Mouse (Mus musculus) bone marrow, adult 2 months (tissue): ENCODE data around the gene Fmnl1. TPM values are rescaled to one million over a fixed set of nuclear protein-coding genes. Genes with fewer than 3 reads are reported as not detected.
A peak's percentile ranks its signal among the peaks of the same experiment; 100 is the strongest.

Experiments used
- H3K27ac ChIP-seq: fragments of 200-500 bp; 2 replicates; pipeline ENCODE4 v1.5.1; 2012; ENCODE audit warnings: low read depth, mild to moderate bottlenecking, control low read depth, inconsistent platforms, low read length; ENCODE audit not compliant: control insufficient read depth, poor library complexity, insufficient read depth
- H3K4me1 ChIP-seq: fragments of 200-500 bp; 2 replicates; pipeline ENCODE4 v1.6.1; 2011; ENCODE audit warnings: low read length; ENCODE audit not compliant: control insufficient read depth, insufficient read depth
- H3K4me3 ChIP-seq: fragments of 200-500 bp; replicated peaks from 2 replicates; pipeline ENCODE3; 2011; ENCODE audit warnings: mild to moderate bottlenecking, low read depth, low read length, control low read depth; ENCODE audit not compliant: control insufficient read depth
- CTCF ChIP-seq: fragments of 200-500 bp; IDR thresholded peaks from 2 replicates; pipeline ENCODE4 v1.5.1; 2011; ENCODE audit warnings: low read length, control low read depth; ENCODE audit not compliant: control insufficient read depth, insufficient read depth
- POLR2A ChIP-seq: fragments of 200-500 bp; IDR thresholded peaks from 2 replicates; pipeline ENCODE4 v1.6.1; 2011; ENCODE audit warnings: low read depth, mild to moderate bottlenecking, control low read depth, low read length, borderline replicate concordance; ENCODE audit not compliant: control insufficient read depth
- WGBS: fragments of 180-500 bp; shearing (Covaris S2); methylation state at CpG from one replicate; pipeline ENCODE4 v1.1.7; 2018; 5-methylcytosine and 5-hydroxymethylcytosine counted together
- polyA plus RNA-seq: library from polyadenylated mRNA; stranded (reverse); fragments of >200 nt; gene quantifications from 2 replicates; pipeline ENCODE4 v1.2.4, GENCODE M21; 2011; ENCODE audit warnings: low replicate concordance; ENCODE audit not compliant: missing spikeins, insufficient read depth, insufficient read length

The Fmnl1 gene
- polyA plus RNA-seq, 1 experiment = 121 TPM

DNA sequence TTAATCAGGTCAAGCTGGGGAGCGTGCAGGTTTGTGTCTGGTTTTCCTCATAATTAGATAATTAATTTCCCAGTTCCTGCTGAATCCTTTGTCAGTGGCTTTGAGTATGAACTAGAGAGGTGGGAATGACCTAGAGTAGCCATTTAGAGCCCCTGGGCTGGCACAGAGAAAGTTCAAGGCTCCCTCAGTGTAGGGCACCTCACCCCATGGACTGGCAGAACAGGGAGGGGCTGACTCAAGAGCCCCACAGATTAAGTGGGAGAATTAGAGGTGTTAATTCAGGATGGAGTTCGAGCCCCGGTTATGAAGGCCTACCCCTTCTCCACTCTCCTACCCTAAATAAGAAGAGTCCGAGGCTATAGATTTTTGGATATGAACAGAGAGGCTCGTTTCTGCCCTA is 1.2 kb upstream of the Fmnl1 start:
- Histone ChIP-seq H3K4me3 (no peak overlapping the region), H3K4me1 (peaks cover 4% of the 10 kb centered on the region), H3K27ac (no peak overlapping the region)
- TF ChIP-seq POLR2A (no peak), CTCF (no peak)
- 74% methylated on average over 5 of the region's 5 CpGs for WGBS

- peak overlapping the region; percentile 36 for H3K4me3 ChIP-seq
- 29% methylated on average over 3 of the region's 3 CpGs for WGBS
- peaks cover 4% of the 10 kb centered on the region for H3K4me1 ChIP-seq
- H3K27ac ChIP-seq = peak overlapping the region; percentile 96
- TF ChIP-seq POLR2A = no peak
These were observed 805 bp upstream of the Fmnl1 start for GRCm38 (mm10) chr11:103170111-103170493.

DNA sequence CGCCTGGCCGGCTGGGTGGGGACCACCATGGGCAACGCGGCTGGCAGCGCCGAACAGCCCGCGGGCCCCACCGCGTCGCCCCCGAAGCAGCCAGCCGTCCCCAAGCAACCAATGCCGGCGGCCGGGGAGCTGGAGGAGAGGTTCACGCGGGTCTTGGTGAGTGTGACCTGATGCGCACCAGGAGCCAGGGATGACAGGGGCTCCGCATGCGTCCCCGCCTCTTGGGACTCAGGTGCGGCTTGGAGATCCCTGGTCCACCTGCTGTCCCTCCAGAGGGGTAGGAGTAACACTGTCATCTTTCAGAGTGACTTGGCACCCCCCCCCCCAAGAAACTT is 346 bp downstream of the Fmnl1 start:
- TF ChIP-seq CTCF (no peak), POLR2A (no peak)
- Histone ChIP-seq H3K4me1 (peaks cover 5% of the 10 kb centered on the region), H3K4me3 (peak overlapping the region; percentile 82), H3K27ac (peak overlapping the region; percentile 96)
- 1% methylated on average over 23 of the region's 23 CpGs for WGBS

GRCm38 (mm10) chr11:103171703-103172391 is 940 bp downstream of the Fmnl1 start:
- Histone ChIP-seq H3K4me3 (peak overlapping the region; percentile 82), H3K4me1 (peaks cover 7% of the 10 kb centered on the region), H3K27ac (peak overlapping the region; percentile 96)
- TF ChIP-seq CTCF (no peak), POLR2A (0 out of 2 replicates have a peak, but pooled peaks have one; percentile 19)
- WGBS = 3% methylated on average over 9 of the region's 9 CpGs

DNA sequence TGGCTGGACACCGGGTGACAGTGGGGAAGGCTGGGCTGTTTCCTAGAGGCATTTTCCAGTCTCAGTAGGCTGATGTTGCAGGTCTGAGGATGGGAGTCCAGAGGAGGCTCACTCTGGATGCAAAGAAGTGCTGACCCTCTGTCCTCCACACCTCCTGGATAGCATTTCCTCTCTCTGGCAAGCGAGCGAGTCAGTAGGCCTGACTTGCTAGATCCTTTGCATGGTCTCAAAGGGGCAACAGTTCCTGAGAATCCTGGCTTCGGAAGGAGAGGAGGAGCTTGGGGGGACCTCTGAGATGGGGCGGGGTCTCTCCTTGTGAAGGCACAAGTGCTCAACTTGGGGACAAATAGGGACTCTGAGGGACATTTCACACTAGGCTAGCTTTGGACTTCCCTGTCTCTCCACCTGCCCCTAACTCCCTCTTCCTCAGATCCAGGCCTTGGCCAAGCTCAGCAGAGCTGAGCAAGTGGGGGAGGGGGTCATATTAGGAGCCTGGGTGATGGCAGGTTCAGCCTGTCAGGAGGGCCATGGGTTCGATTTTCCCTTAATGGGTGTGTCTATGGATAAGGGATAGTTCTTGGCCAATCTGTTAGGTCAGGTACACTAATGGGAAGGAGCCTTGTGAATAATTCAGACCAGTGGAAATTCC is 1.6 kb downstream of the Fmnl1 start:
- Histone ChIP-seq H3K27ac (peak overlapping the region; percentile 96), H3K4me1 (peaks cover 9% of the 10 kb centered on the region)
- WGBS = 15% methylated on average over 6 of the region's 6 CpGs

GRCm38 (mm10) chr11:103173041-103173770 is 2.3 kb downstream of the Fmnl1 start:
- H3K27ac ChIP-seq = peak overlapping the region; percentile 96
- TF ChIP-seq POLR2A (no peak), CTCF (no peak)
- 38% methylated on average over 7 of the region's 7 CpGs for WGBS
- peak overlapping the region; percentile 82 for H3K4me3 ChIP-seq
- H3K4me1 ChIP-seq = peaks cover 9% of the 10 kb centered on the region

More for the DNA sequence above, 1.6 kb downstream of the Fmnl1 start:
- no peak for TF ChIP-seq POLR2A
- TF ChIP-seq CTCF = no peak
- H3K4me3 ChIP-seq = peak overlapping the region; percentile 82

DNA sequence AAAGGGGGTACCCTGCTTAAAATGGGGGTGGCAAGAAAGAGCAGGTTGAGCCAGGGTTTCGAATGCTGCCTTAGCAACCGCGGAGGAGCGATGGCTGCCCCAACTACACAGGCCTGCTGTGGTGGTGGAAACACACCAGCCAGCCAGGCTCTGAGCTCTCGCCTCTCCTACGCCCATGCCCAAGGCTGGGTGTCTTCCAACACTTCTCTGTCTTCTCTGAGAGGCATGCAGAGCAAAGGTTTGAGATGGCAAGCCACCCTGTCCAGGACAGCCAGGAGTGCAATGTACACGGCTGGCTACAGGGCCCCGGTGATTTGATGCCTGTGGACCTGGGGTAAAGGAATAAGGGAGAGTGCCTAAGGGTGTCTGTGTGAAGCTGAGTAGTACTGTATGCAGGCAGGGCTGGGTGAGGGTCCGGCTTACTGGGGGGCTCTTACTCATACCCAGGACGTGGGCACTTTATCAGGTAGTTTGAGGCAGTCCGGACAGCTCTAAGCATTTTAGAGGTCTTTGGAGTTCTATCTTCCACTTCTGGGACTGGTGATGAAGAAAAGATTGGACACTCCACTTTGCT is 3.0 kb downstream of the Fmnl1 start:
- 38% methylated on average over 11 of the region's 11 CpGs for WGBS
- TF ChIP-seq POLR2A (no peak), CTCF (no peak)
- peak overlapping the region; percentile 68 for H3K4me3 ChIP-seq
- H3K27ac ChIP-seq = peak overlapping the region; percentile 96
- peaks cover 9% of the 10 kb centered on the region for H3K4me1 ChIP-seq

DNA sequence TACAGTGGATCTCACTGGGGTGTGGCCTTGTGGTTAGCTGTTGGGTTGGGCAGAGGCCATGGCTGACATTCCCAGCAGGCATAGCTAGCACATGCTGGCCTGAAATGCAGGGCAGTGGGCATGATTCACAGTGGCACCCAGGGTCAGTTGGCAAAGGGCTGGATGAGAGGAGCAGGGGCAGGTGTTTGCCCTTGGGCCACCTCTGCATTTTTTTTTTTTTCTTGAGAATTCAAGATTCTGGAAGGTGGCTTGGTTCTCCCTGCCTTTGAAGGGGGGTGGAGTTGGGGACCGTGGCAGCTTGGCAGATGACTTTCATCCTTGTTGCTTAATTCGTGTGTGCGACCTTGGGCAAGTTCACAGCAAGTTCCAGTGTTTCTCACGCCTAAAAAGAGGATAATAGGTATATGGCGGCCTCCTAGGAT is 3.5 kb downstream of the Fmnl1 start:
- Histone ChIP-seq H3K4me1 (peaks cover 9% of the 10 kb centered on the region), H3K4me3 (peak overlapping the region; percentile 67), H3K27ac (peak overlapping the region; percentile 96)
- no peak for TF ChIP-seq CTCF
- TF ChIP-seq POLR2A = no peak
- WGBS = 5% methylated on average over 5 of the region's 5 CpGs
